Mouse (Mus musculus) heart, postnatal 25 days (tissue): ENCODE results near the gene Ifnk. TPM values are rescaled to one million over a fixed set of nuclear protein-coding genes. Genes with fewer than 3 reads are reported as not detected.

Experiments used
- DNase-seq: peaks from one replicate; pipeline ENCODE4 v3.0.0; 2022; ENCODE audit warnings: low spot score
- intact Hi-C: fragments of 180-260 bp; cut with DNase I; formaldehyde crosslinking; loops from one replicate; pipeline ENCODE4 v1.15.1; 2025
- total RNA-seq, 2 experiments: library from RNA; stranded (reverse); gene quantifications; 2 replicates each; pipeline ENCODE4 v1.2.3; 2021

Ifnk gene
- total RNA-seq, 2 experiments from 2014 or later = not detected

GRCm38 (mm10) chr4:35177926-35178645, 26.2 kb downstream of the Ifnk start:
- no peak for DNase-seq
- intact Hi-C loops = no loop called here

GRCm38 (mm10) chr4:35187617-35188326, 35.9 kb downstream of the Ifnk start:
- no peak for DNase-seq
- intact Hi-C loops = no loop called here

GRCm38 (mm10) chr4:35189794-35190193, 37.9 kb downstream of the Ifnk start:
- no peak for DNase-seq
- intact Hi-C loops = no loop called here

- intact Hi-C loops = loop anchor here (1.0 kb wide), 1 partner anchor 234 kb away; no protein-coding TSS in a partner anchor
- no peak for DNase-seq
Observed at GRCm38 (mm10) chr4:35192725-35193124, 40.9 kb downstream of the Ifnk start.

GRCm38 (mm10) chr4:35201700-35202099, 49.8 kb downstream of the Ifnk start:
- intact Hi-C loops = no loop called here
- DNase-seq = no peak

Other genes with a start within 250 kb of the Ifnk start
- 1 to 10 TPM; 1.2 to 1.6 TPM for gene Mob3b, start 5.4 kb downstream of the Ifnk start, total RNA-seq
- gene C9orf72, start 74.1 kb downstream of the Ifnk start, total RNA-seq = 10 to 100 TPM; 20.6 to 23.3 TPM